ENCODE assay signal across 8 mouse cellular contexts in the genomic region with DNA sequence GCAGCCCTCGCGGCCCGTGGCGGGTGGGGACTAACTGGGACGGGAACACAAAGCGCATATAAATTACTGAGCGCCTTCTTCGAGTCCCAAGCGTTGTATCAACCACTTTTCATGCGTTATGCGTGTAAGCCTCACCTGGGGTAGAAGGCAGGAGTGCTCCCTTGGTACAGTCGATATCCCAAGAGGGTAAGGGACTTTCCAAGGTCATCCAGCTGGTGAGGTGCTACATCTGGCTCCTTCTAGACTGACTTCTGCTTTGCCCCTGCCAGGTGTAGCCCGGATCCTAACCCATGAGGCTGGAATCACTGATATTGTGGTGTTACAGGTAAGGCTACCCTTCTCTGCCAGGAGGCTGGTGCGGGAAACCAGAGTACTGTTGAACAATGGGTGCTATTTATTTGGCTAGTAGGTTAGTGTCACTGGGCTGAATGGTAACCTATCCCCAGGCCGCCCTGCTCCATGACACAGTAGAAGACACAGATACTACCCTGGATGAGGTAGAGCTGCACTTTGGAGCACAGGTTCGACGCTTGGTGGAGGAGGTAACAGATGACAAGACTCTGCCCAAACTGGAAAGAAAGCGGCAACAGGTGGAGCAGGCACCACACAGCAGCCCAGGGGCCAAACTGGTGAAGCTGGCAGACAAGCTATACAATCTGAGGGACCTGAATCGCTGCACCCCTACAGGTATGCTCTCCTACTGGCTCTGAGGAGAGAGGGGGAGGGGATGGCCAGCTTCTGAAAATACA. TPM values are rescaled to one million over a fixed set of nuclear protein-coding genes. Genes with fewer than 3 reads are reported as not detected.
DNase-seq lines count a peak whose midpoint lies in the region; ATAC-seq and TF ChIP-seq lines count a peak whose summit lies in the region.

No protein-coding gene starts in this region.

- H3K36me3 ChIP-seq in lung, embryonic 15.5 days: no peaks in the 10 kb centered on the region
- H3K36me3 ChIP-seq in intestine, postnatal 0 days (ENCODE audit: control insufficient read depth, insufficient read depth): no peaks in the 10 kb centered on the region
- H3K36me3 ChIP-seq in neural tube, embryonic 15.5 days: no peaks in the 10 kb centered on the region

- H3K4me3 ChIP-seq in lung, embryonic 15.5 days: peak overlapping the region; percentile 57
- peak overlapping the region; percentile 49 for H3K4me3 ChIP-seq in embryonic fibroblast, embryonic 13.5 days (ENCODE audit: insufficient read depth, low read length)
- peak overlapping the region; percentile 49 for H3K4me3 ChIP-seq in intestine, postnatal 0 days (ENCODE audit: low read depth, low read length)
- H3K4me3 ChIP-seq in neural tube, embryonic 15.5 days (replicated peaks): peak overlapping the region; percentile 46

- no peak for TF ChIP-seq CTCF in embryonic fibroblast, embryonic 13.5 days (IDR thresholded peaks at IDR 0.05; ENCODE audit: borderline replicate concordance, insufficient read depth, low read length)
- no peak for TF ChIP-seq CTCF in intestine, postnatal 0 days (IDR thresholded peaks at IDR 0.05; ENCODE audit: low read depth)

- peak overlapping the region; percentile 85 for H3K4me2 ChIP-seq in lung, embryonic 15.5 days
- peak overlapping the region; percentile 74 for H3K4me2 ChIP-seq in intestine, postnatal 0 days (replicated peaks; ENCODE audit: low read depth)
- peak overlapping the region; percentile 78 for H3K4me2 ChIP-seq in neural tube, embryonic 15.5 days

- H3K27ac ChIP-seq in lung, embryonic 15.5 days: peak overlapping the region; percentile 57; the same call in 1 of the 2 replicates
- no peak overlapping the region for H3K27ac ChIP-seq in embryonic fibroblast, embryonic 13.5 days (ENCODE audit: insufficient read depth, low read length)
- H3K27ac ChIP-seq in intestine, postnatal 0 days (ENCODE audit: low read depth, low read length): peak overlapping the region; percentile 69
- peak overlapping the region; percentile 83 for H3K27ac ChIP-seq in neural tube, embryonic 15.5 days (replicated peaks)

- peak overlapping the region; percentile 80 for H3K9ac ChIP-seq in lung, embryonic 15.5 days
- peak overlapping the region; percentile 58 for H3K9ac ChIP-seq in intestine, postnatal 0 days (ENCODE audit: low read depth, low read length)
- H3K9ac ChIP-seq in neural tube, embryonic 15.5 days (replicated peaks): peak overlapping the region; percentile 60

- WGBS in lung, embryonic 15.5 days: 23% methylated on average over 19 of the region's 19 CpGs
- WGBS in intestine, postnatal 0 days: 21% methylated on average over 19 of the region's 19 CpGs
- 28% methylated on average over 19 of the region's 19 CpGs for WGBS in neural tube, embryonic 15.5 days

- H3K27me3 ChIP-seq in lung, embryonic 15.5 days: no peaks in the 10 kb centered on the region
- no peaks in the 10 kb centered on the region for H3K27me3 ChIP-seq in intestine, postnatal 0 days (replicated peaks; ENCODE audit: control insufficient read depth, insufficient read depth, low read length)
- H3K27me3 ChIP-seq in neural tube, embryonic 15.5 days (replicated peaks): no peaks in the 10 kb centered on the region

- no peak for ATAC-seq in lung, embryonic 15.5 days (ENCODE audit: borderline replicate concordance, extremely low read depth, low FRiP score, low TSS enrichment)
- no peak for ATAC-seq in intestine, postnatal 0 days
- peak; percentile 1; the same call in 1 of the 2 replicates for ATAC-seq in neural tube, embryonic 15.5 days (ENCODE audit: low FRiP score)
- ATAC-seq in granulocyte monocyte progenitor cell, adult 5-6 weeks (replicated peaks; ENCODE audit: poor library complexity, severe bottlenecking): no peak

- no peaks in the 10 kb centered on the region for H3K9me3 ChIP-seq in lung, embryonic 15.5 days
- no peaks in the 10 kb centered on the region for H3K9me3 ChIP-seq in intestine, postnatal 0 days (ENCODE audit: control insufficient read depth)
- no peaks in the 10 kb centered on the region for H3K9me3 ChIP-seq in neural tube, embryonic 15.5 days (replicated peaks)

- DNase-seq in lung, postnatal 10 days: no peak
- DNase-seq in frontal cortex, postnatal 14 days (ENCODE audit: low spot score in 2 of 2): no peak
- DNase-seq in right cerebral cortex, postnatal 25 days: no peak

- TF ChIP-seq POLR2A in embryonic fibroblast, embryonic 13.5 days (IDR thresholded peaks at IDR 0.05; ENCODE audit: low read depth, low read length): no peak

- H3K4me1 ChIP-seq in lung, embryonic 15.5 days: peaks cover 49% of the 10 kb centered on the region
- H3K4me1 ChIP-seq in embryonic fibroblast, embryonic 13.5 days (ENCODE audit: control insufficient read depth, insufficient read depth, low read length): peaks cover 16% of the 10 kb centered on the region
- H3K4me1 ChIP-seq in intestine, postnatal 0 days (replicated peaks; ENCODE audit: control insufficient read depth, insufficient read depth, low read length): no peaks in the 10 kb centered on the region; the same call in 1 of the 2 replicates
- H3K4me1 ChIP-seq in neural tube, embryonic 15.5 days: peaks cover 46% of the 10 kb centered on the region

RNA-seq across cellular contexts. Expression of a gene that starts 0.5 kb away (rescaled TPM):
- 19.6 and 21.2 TPM in 2 replicates for polyA plus RNA-seq in lung, embryonic 15.5 days (2015; fragmentation: Nextera tagmentation; extraction: Ambion mirVana)
- 12.2 and 15.4 TPM in 2 replicates for polyA plus RNA-seq in embryonic fibroblast, embryonic 13.5 days (2011; ENCODE audit: insufficient read length, low read depth, missing spikeins)
- 8.3 and 8.8 TPM in 2 replicates for polyA plus RNA-seq in intestine, postnatal 0 days (2015; fragmentation: Nextera tagmentation; extraction: Ambion mirVana)
- polyA plus RNA-seq in neural tube, embryonic 15.5 days (2015; fragmentation: Nextera tagmentation; extraction: Ambion mirVana): 20.7 and 20.8 TPM in 2 replicates
- 10.3 and 14.5 TPM in 2 replicates for total RNA-seq in granulocyte monocyte progenitor cell, adult 5-6 weeks (2014; fragmentation: Nextera tagmentation)
- 15.9 and 22.4 TPM in 2 replicates for total RNA-seq in granulocyte monocyte progenitor cell, adult 5-6 weeks (2017)

RNA-seq across cellular contexts. Expression of a gene that starts 2.6 kb away (rescaled TPM):
- 36.8 and 42.2 TPM in 2 replicates for polyA plus RNA-seq in lung, embryonic 15.5 days (2015; fragmentation: Nextera tagmentation; extraction: Ambion mirVana)
- 34.4 and 46.6 TPM in 2 replicates for polyA plus RNA-seq in embryonic fibroblast, embryonic 13.5 days (2011; ENCODE audit: insufficient read length, low read depth, missing spikeins)
- polyA plus RNA-seq in intestine, postnatal 0 days (2015; fragmentation: Nextera tagmentation; extraction: Ambion mirVana): 19.7 and 20.0 TPM in 2 replicates
- polyA plus RNA-seq in neural tube, embryonic 15.5 days (2015; fragmentation: Nextera tagmentation; extraction: Ambion mirVana): 58.2 and 59.0 TPM in 2 replicates
- total RNA-seq in granulocyte monocyte progenitor cell, adult 5-6 weeks (2014; fragmentation: Nextera tagmentation): 8.1 and 13.9 TPM in 2 replicates
- 20.2 and 22.4 TPM in 2 replicates for total RNA-seq in granulocyte monocyte progenitor cell, adult 5-6 weeks (2017)

RNA-seq across cellular contexts. Expression of a gene that starts 19.2 kb away (rescaled TPM):
- 6.6 and 10.2 TPM in 2 replicates for polyA plus RNA-seq in lung, embryonic 15.5 days (2015; fragmentation: Nextera tagmentation; extraction: Ambion mirVana)
- 11.8 and 19.0 TPM in 2 replicates for polyA plus RNA-seq in embryonic fibroblast, embryonic 13.5 days (2011; ENCODE audit: insufficient read length, low read depth, missing spikeins)
- polyA plus RNA-seq in intestine, postnatal 0 days (2015; fragmentation: Nextera tagmentation; extraction: Ambion mirVana): 3.2 and 4.4 TPM in 2 replicates
- 11.6 and 14.6 TPM in 2 replicates for polyA plus RNA-seq in neural tube, embryonic 15.5 days (2015; fragmentation: Nextera tagmentation; extraction: Ambion mirVana)
- total RNA-seq in granulocyte monocyte progenitor cell, adult 5-6 weeks (2014; fragmentation: Nextera tagmentation): 20.6 and 23.6 TPM in 2 replicates
- 16.4 and 23.0 TPM in 2 replicates for total RNA-seq in granulocyte monocyte progenitor cell, adult 5-6 weeks (2017)

RNA-seq across cellular contexts. Expression of a gene that starts 27.7 kb away (rescaled TPM):
- 18.4 and 22.3 TPM in 2 replicates for polyA plus RNA-seq in lung, embryonic 15.5 days (2015; fragmentation: Nextera tagmentation; extraction: Ambion mirVana)
- polyA plus RNA-seq in embryonic fibroblast, embryonic 13.5 days (2011; ENCODE audit: insufficient read length, low read depth, missing spikeins): 47.6 and 55.1 TPM in 2 replicates
- 4.8 and 5.3 TPM in 2 replicates for polyA plus RNA-seq in intestine, postnatal 0 days (2015; fragmentation: Nextera tagmentation; extraction: Ambion mirVana)
- 25.5 and 26.9 TPM in 2 replicates for polyA plus RNA-seq in neural tube, embryonic 15.5 days (2015; fragmentation: Nextera tagmentation; extraction: Ambion mirVana)
- total RNA-seq in granulocyte monocyte progenitor cell, adult 5-6 weeks (2014; fragmentation: Nextera tagmentation): 60.4 and 74.6 TPM in 2 replicates
- total RNA-seq in granulocyte monocyte progenitor cell, adult 5-6 weeks (2017): 32.7 and 36.7 TPM in 2 replicates

RNA-seq across cellular contexts. Expression of a gene that starts 44.3 kb away (rescaled TPM):
- 15.2 and 17.8 TPM in 2 replicates for polyA plus RNA-seq in lung, embryonic 15.5 days (2015; fragmentation: Nextera tagmentation; extraction: Ambion mirVana)
- 7.5 and 7.9 TPM in 2 replicates for polyA plus RNA-seq in embryonic fibroblast, embryonic 13.5 days (2011; ENCODE audit: insufficient read length, low read depth, missing spikeins)
- polyA plus RNA-seq in intestine, postnatal 0 days (2015; fragmentation: Nextera tagmentation; extraction: Ambion mirVana): 6.2 and 6.7 TPM in 2 replicates
- 4.5 and 7.7 TPM in 2 replicates for polyA plus RNA-seq in neural tube, embryonic 15.5 days (2015; fragmentation: Nextera tagmentation; extraction: Ambion mirVana)
- 141 and 238 TPM in 2 replicates for total RNA-seq in granulocyte monocyte progenitor cell, adult 5-6 weeks (2014; fragmentation: Nextera tagmentation)
- total RNA-seq in granulocyte monocyte progenitor cell, adult 5-6 weeks (2017): 155 and 176 TPM in 2 replicates
